Mouse (Mus musculus) liver, postnatal 0 days (tissue): Measurements from ENCODE around the gene Zfp868. TPM values are rescaled to one million over a fixed set of nuclear protein-coding genes. Genes with fewer than 3 reads are reported as not detected.
"Not testable (repeated sequence)": the region's sequence is repeated elsewhere in the genome, so short reads cannot be mapped to it uniquely, and the experiment has no call there.

ENCODE experiments used
- ATAC-seq: fragments of 200-750 bp; cut with Nextera tagmentation; 2 replicates; pipeline ENCODE4 v1.8.0; 2017; ENCODE audit warnings: mild to moderate bottlenecking, moderate library complexity
- DNase-seq: peaks from one replicate; pipeline ENCODE4 v3.0.0-alpha.2; 2016
- H3K27ac ChIP-seq: fragments of 300-500 bp; sonication (generic); 2 replicates; pipeline ENCODE4 v1.5.1; 2014; ENCODE audit warnings: antibody characterized with exemption, moderate library complexity, mild to moderate bottlenecking, low read depth
- H3K27me3 ChIP-seq: fragments of 300-500 bp; sonication (generic); 2 replicates; pipeline ENCODE4 v1.6.1; 2014; ENCODE audit warnings: low read length, control low read depth, mixed read lengths; ENCODE audit not compliant: insufficient read depth
- H3K36me3 ChIP-seq: fragments of 300-500 bp; sonication (generic); replicated peaks from 2 replicates; pipeline ENCODE4 v1.6.1; 2014; ENCODE audit warnings: mild to moderate bottlenecking, control low read depth, low read length, moderate library complexity, mixed read lengths; ENCODE audit not compliant: insufficient read depth
- H3K4me1 ChIP-seq: fragments of 300-500 bp; sonication (generic); 2 replicates; pipeline ENCODE4 v1.6.1; 2014; ENCODE audit warnings: antibody characterized with exemption, mild to moderate bottlenecking, control low read depth; ENCODE audit not compliant: insufficient read depth
- H3K4me2 ChIP-seq: fragments of 300-500 bp; sonication (generic); 2 replicates; pipeline ENCODE4 v1.6.1; 2014; ENCODE audit warnings: low read depth, mild to moderate bottlenecking, low read length, moderate library complexity, mixed read lengths
- H3K4me3 ChIP-seq: fragments of 300-500 bp; sonication (generic); 2 replicates; pipeline ENCODE4 v1.5.1; 2014; ENCODE audit warnings: low read depth, low read length
- H3K9ac ChIP-seq: fragments of 300-500 bp; sonication (generic); replicated peaks from 2 replicates; pipeline ENCODE4 v1.6.1; 2014; ENCODE audit warnings: mild to moderate bottlenecking, moderate library complexity
- H3K9me3 ChIP-seq: fragments of 300-500 bp; sonication (generic); 2 replicates; pipeline ENCODE4 v1.6.1; 2016; ENCODE audit warnings: mild to moderate bottlenecking, control low read depth, low read length, mixed read lengths
- CTCF ChIP-seq: sonication (generic); IDR thresholded peaks from 2 replicates; pipeline ENCODE4 v1.5.1; 2016; ENCODE audit warnings: antibody characterized with exemption, low read depth
- EP300 ChIP-seq: IDR thresholded peaks from 2 replicates; pipeline ENCODE4 v1.6.1; 2016; ENCODE audit warnings: antibody characterized with exemption, low read depth, mild to moderate bottlenecking
- WGBS: fragments of 180-500 bp; shearing (Covaris S2); extraction: QIAGEN DNeasy Blood & Tissue Kit; methylation state at CpG from one replicate; pipeline ENCODE4 v1.1.7; 2014; ENCODE audit not compliant: insufficient replicate concordance; 5-methylcytosine and 5-hydroxymethylcytosine counted together
- polyA plus RNA-seq: library from polyadenylated mRNA; unstranded; fragments of >200 nt; fragmentation: Nextera tagmentation; extraction: Ambion mirVana; gene quantifications from 2 replicates; pipeline ENCODE4 v1.2.1, GENCODE M21; 2015

Gene Zfp868
- polyA plus RNA-seq, 1 experiment from 2014 or later = 4.5 TPM

GRCm38 (mm10) chr8:69614687-69615086, 10.7 kb downstream of the Zfp868 start:
- H3K4me3 ChIP-seq = no peak overlapping the region
- H3K9ac ChIP-seq = no peak overlapping the region
- WGBS = 57% methylated on average over 2 of the region's 2 CpGs
- no peak overlapping the region for H3K27ac ChIP-seq
- DNase-seq = no peak
- no peak overlapping the region for H3K4me2 ChIP-seq
- TF ChIP-seq EP300 (no peak), CTCF (peak; percentile 49)
- H3K27me3 ChIP-seq = no peaks in the 10 kb centered on the region
- H3K36me3 ChIP-seq = peaks cover 36% of the 10 kb centered on the region
- 0 out of 2 replicates have a peak, but pooled peaks cover 3% of the 10 kb centered on the region for H3K4me1 ChIP-seq
- ATAC-seq = no peak
- no peaks in the 10 kb centered on the region for H3K9me3 ChIP-seq

GRCm38 (mm10) chr8:69597598-69597997, 27.8 kb downstream of the Zfp868 start:
- not testable (repeated sequence) for H3K9me3 ChIP-seq, H3K4me1 ChIP-seq, H3K36me3 ChIP-seq, H3K27me3 ChIP-seq, DNase-seq, H3K9ac ChIP-seq, ATAC-seq, H3K4me3 ChIP-seq, H3K4me2 ChIP-seq, H3K27ac ChIP-seq
- WGBS = 77% methylated on average over 2 of the region's 3 CpGs

- H3K4me3 ChIP-seq = peak overlapping the region; percentile 43
- H3K4me1 ChIP-seq = no peaks in the 10 kb centered on the region
- no peaks in the 10 kb centered on the region for H3K36me3 ChIP-seq
- peak overlapping the region; percentile 68 for H3K4me2 ChIP-seq
- TF ChIP-seq CTCF = no peak
- no peak for TF ChIP-seq EP300
- no peak overlapping the region for H3K27ac ChIP-seq
- DNase-seq (peak; percentile 17), ATAC-seq (no peak)
- H3K9ac ChIP-seq = peak overlapping the region; percentile 34; the same call in 1 of the 2 replicates
- 0 out of 2 replicates have a peak, but pooled peaks cover 5% of the 10 kb centered on the region for H3K27me3 ChIP-seq
- WGBS = 2% methylated on average over 53 of the region's 54 CpGs
- no peaks in the 10 kb centered on the region for H3K9me3 ChIP-seq
Observed at GRCm38 (mm10) chr8:69584611-69585202, 40.6 kb downstream of the Zfp868 start.

- H3K27me3 ChIP-seq, ATAC-seq, H3K9ac ChIP-seq, H3K36me3 ChIP-seq, H3K9me3 ChIP-seq, H3K4me1 ChIP-seq, DNase-seq, H3K27ac ChIP-seq: not testable (repeated sequence)
- peak overlapping the region; percentile 68 for H3K4me2 ChIP-seq
- WGBS = 16% methylated on average over 7 of the region's 7 CpGs
- peak overlapping the region; percentile 43; the same call in 1 of the 2 replicates for H3K4me3 ChIP-seq
Observed at GRCm38 (mm10) chr8:69584201-69584600, 41.1 kb downstream of the Zfp868 start.

Other genes with a start within 250 kb of the Zfp868 start
- not detected in 2 replicates for gene Gm9495, start 172.0 kb downstream of the Zfp868 start, polyA plus RNA-seq
- not detected in 2 replicates for gene Gm7697, start 102.6 kb downstream of the Zfp868 start, polyA plus RNA-seq
- 0.28 and 0.32 TPM in 2 replicates for gene Zfp964, start 28.9 kb upstream of the Zfp868 start, polyA plus RNA-seq
- gene Zfp869, start 85.2 kb upstream of the Zfp868 start, polyA plus RNA-seq = 6.8 and 7.9 TPM in 2 replicates
- gene Zfp963, start 124.4 kb upstream of the Zfp868 start, polyA plus RNA-seq = 2.1 and 2.3 TPM in 2 replicates
- 0.18 and 0.86 TPM in 2 replicates for gene Gm20422, start 149.3 kb upstream of the Zfp868 start, polyA plus RNA-seq
- 12.9 and 13.8 TPM in 2 replicates for gene Atp13a1, start 165.6 kb upstream of the Zfp868 start, polyA plus RNA-seq
- gene Zfp866, start 165.6 kb upstream of the Zfp868 start, polyA plus RNA-seq = 3.6 and 4.6 TPM in 2 replicates
- 6.2 and 7.4 TPM in 2 replicates for gene Gmip, start 183.1 kb upstream of the Zfp868 start, polyA plus RNA-seq
- gene Lpar2, start 196.9 kb upstream of the Zfp868 start, polyA plus RNA-seq = 0.04 and 0.05 TPM in 2 replicates
- 2.3 and 2.7 TPM in 2 replicates for gene Pbx4, start 206.9 kb upstream of the Zfp868 start, polyA plus RNA-seq